Mouse (Mus musculus) right cerebral cortex, postnatal 36 days (tissue): ENCODE measurements around the gene Rpap1.
A peak's percentile ranks its signal among the peaks of the same experiment; 100 is the strongest.

ENCODE experiments used
- DNase-seq, 2 experiments: peaks; one replicate each; pipeline ENCODE4 v3.0.0; 2022; ENCODE audit warnings: low spot score in 2 of 2, mixed read lengths in 1 of 2

Gene Rpap1

DNA sequence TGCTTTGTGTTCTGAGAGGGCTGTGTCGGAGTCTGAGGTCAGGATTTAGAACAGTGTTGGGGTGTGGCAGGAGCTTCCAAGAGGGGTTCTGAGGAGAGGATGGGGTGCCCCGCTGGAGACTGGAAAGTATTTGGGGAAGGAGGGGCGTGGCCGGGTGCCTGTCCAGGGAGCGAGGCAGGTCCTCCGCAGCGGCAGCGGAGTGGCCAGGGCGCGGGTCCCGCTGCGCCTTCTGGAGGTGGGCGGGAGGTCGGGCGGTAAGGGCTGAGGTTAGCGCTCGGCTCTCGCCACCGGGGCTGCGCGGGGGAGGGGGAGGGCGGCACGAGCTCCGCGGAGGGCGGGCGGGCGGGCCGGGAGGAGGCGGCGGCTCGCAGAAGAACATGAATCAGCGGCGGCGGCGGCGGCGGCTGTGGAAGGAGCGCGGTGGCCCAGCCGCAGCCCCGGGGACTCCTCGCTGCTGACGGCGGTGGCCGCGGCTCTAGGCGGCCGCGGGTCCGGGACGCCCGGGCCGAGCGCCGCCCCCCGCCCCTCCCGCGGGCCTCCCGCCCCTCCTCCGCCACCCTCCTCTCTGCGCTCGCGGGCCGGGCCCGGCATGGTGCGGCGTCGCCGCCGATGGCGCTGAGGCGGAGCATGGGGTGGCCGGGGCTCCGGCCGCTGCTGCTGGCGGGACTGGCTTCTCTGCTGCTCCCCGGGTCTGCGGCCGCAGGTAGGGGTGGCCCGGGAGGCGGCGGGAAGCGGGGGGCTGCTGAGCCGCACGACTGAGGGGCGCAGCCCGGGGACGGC is 12.0 kb upstream of the Rpap1 start:
- no peak for DNase-seq

DNA sequence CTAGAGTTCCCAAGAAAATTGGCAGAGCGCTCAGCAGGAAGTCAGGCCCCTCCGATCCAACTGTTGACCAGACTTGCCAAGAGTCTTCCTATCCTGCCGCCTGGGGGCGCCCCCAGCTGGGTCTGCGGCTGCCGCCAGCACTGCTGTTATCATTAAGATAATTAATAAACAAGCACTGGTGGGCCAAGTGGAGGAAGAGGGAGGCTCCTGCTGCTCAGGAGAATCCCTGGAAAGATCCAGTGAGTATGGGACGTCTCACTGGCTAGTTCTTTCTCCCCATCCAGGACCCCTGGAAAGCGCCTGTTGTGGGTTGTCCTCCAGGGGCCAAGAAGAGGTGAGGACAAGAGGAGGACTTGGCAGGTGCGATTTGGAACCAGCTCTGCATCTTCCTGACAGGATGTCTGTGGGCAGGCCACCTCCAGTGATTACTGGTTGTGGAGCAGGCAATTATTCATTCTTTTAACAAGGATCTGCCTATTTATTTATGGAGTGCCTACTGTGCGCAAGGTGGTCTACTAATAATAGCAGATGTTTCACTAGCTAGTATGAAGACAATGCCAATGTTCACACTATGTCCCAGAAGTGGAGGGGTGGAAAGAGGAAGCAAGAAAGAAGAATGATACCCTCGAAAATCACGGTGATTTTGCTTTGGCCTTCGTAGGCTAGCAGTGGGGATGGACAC is 11.1 kb upstream of the Rpap1 start:
- DNase-seq = no peak

DNA sequence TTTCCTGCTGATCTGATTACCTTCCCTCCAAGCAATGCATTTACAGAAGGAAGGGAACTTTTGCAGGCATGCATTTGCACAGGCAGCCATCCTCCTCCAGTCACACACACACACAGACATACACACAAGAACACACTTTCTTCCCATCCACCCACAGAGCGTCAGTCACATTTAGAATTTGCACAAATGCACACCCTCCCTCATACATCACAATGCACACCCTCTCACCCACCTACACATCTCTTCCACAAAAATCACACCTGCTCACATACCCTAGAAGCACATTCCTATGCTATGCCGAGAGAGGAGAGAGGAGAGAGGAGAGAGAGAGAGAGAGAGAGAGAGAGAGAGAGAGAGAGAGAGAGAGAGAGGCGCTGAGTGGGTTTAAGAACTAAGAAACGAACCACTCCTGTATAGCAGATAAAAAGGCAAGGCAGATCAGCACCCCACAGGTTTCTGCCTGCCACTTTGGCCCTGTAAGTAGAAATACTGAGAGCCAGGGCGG is 10.0 kb upstream of the Rpap1 start, which contains the start of gene Tyro3:
TSS of gene Tyro3 (plus strand) at position 455 of the 505 bp plus-strand sequence.
- peak in 1 of 2 experiments; percentile 77 for DNase-seq

DNA sequence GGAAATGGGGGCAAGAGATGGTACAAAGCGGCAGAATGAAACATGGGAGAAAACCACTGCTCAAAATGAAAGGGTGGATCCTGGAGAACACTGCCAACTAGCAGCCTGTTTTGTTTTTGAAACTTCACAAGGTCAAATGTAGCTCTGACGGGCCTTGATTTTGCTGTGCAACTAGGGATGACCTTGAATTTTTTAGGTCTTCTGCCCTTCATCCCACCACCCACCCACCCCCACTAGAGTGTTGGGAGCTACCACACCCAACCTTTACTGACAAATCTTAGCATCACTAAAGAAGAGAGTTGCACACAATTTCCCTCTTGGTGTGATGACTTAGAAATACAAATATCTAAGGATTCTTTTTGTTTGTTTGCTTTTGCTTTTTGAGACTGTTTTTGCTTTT is 2.7 kb upstream of the Rpap1 start:
- no peak for DNase-seq

DNA sequence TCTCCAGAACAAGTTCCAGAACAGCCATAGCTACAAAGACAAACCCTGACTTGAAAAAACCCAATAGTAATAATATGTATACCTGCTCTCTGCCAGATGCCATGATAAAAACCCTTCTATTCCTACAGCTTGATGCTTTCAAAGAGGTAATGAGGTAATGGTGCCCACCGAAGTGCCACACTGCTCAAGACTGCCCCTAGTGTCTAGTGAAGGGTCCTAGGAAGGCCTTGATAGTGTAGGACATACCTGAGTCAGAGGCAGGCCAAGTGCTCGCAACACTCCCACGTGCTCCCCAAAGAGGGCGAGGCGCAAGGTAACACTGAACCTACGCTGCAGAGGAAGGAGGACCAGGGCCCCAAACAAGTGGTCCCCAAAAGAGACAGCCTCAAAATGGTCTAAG is 20.1 kb downstream of the Rpap1 start:
- DNase-seq = no peak

DNA sequence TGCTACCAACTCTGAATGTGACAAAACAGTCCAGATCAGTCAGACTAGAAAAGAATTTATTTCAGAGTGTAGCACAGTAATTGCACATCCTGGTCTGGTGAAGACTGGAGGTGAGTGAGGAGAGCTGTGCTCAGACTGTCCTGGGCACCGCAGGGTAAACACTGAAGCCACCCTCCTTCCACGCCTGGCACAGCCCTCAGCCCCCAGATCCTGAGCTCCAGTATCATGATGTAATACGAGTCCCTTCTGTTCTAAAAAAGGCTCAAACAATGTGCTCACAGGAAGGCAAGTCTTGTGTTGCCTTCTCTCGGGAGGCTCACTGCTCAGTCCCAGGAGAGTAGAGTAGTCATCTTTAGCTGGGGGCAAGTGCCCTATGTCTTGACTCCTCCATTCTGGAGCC is 23.4 kb downstream of the Rpap1 start:
- DNase-seq = no peak

DNA sequence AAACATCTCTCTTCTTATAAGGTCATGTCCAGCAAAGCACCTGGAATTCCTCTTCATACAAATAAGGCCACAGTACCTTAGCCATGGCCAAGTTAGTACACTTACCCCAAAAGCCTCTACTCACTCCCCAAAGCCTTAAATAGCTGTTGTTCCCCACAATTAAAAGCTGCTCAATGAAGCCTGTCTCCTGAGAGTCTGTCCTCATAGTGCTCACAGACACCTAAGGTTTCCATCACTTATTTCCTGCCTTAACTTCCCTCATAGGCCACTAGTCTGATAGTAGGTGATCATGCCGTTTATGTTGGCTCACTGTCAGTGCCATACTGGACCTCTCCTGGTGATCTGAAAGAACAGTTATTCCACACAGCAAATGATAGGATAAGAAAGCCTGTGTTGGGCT is 25.1 kb downstream of the Rpap1 start:
- no peak for DNase-seq

DNA sequence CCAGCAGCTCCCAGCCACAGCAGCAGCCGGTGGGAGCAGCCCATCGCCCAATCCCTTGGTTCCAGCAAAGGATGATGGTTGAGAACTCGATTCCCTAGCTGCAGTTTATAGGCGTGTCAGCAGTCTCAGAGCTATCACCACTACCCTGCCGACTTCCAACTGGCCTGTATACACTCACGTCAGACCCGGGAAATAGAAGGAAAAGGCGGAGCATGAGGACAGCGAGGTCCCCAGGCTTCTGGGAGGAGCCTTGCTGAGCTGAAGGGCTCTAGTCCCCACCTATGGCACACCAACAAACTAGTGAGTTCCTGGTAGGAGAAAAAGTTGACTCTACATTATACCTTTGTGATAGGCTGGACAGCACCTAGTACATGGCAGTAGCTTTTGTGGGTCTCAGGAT is 27.1 kb downstream of the Rpap1 start, which contains the start of gene Ltk:
TSS of gene Ltk (minus strand) at position 181 of the 400 bp plus-strand sequence.
- DNase-seq = no peak

DNA sequence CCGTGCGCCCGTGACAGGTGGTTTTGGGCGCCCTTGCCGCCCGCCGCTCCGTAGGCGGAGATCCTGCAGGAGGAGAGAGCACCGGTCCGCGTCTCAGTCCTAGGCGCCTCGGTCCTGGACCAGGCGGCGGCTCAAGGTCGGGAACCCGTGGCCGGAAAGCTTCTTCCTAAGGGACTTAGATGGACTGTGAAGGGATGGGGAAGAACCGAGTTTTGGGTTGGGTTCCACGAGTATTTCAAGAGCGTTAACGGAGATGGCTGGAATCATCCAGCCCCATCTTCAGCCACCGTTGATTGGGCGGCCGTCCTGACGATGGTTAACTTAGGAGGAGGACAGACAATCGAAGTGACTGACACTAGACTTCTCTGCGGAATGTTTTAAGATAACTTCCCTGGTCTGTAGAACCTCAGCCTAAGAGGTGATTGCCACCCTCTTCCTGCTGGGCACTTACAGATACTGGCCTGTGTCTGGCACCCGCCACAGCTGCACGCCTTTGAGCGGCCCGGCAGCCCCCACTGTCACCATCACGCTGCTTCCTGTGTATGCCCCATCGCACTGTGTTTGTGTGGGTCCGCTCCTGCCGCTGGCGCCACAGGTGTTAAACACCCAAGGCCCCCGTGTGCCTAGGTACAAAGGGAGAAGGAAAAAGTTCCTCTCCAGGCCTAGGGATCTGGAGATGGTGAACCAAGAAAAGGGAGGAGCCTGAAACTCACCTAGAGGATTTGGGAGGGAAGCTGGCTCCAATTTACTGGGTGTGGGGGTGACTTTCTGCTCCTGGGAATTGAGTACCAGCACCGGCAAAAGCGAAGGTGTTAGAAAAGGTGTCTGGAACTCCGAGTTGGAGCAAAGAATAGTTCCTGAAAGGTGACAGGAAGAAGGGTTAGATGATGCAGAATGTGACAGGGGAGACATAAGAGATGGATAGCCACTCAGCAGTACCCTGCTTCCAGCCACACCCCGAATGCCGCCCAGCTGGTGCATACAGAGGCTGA is 28.2 kb downstream of the Rpap1 start:
- DNase-seq = no peak

DNA sequence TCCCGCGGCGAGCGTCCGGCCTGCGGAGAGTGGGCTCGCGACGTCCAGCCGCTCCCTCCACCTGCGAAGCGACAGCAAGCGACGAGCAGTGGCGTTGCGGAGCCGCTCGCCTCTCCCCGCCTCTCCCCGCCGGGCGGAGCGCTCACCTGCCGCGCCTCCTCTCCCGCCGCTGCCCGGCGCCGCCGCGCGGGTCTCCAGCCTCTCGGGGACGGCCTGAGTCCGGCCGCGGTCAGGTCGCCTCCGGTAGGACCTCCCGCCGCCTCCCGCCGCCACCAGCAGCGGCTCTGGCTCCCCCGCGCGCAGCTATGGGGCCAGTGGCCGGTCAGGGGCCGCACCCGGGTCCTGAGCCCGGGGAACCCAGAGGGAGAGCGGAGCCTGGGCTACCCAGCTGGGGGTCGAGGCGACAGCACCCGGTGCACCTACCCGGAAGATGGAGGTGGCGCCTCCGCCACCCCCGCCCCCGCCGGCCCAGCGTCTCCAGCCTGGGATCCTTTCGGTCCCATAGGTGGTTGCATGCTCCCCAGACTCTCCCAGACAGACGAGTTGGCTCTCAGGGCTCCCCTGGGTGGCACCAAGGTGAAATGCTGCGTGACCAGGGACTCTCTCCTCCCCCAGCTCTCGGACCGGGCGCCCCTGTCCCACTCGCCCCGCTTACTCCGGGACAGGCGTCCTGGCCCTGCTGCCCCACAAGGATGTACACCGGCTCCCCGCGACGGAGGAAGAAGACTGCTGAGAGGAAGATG is 29.1 kb downstream of the Rpap1 start:
- no peak for DNase-seq

DNA sequence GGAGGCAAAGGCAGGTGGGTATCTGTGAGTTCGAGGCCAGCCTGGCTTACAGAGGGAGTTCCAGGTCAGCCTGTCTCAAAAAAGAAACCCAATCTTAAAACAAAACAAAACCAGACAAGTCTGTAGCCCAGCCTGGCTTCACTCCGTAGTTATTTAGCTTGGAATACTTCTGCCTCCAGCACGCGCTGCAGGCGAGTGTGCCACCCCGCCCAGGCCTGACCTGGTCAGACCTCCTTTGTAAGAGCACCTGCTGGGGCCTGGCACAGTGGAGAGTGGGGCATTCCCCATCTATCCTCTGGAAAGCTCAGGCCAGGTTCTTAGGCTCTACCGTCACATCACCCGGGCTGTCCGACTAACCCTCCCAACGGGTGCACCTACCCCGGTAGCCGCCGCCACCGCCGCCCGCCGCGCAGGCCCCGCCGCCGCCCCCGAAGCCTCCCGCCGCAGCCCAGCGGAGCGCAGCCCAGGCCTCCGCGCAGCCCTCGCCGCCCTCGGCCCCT is 29.7 kb downstream of the Rpap1 start:
- no peak for DNase-seq

DNA sequence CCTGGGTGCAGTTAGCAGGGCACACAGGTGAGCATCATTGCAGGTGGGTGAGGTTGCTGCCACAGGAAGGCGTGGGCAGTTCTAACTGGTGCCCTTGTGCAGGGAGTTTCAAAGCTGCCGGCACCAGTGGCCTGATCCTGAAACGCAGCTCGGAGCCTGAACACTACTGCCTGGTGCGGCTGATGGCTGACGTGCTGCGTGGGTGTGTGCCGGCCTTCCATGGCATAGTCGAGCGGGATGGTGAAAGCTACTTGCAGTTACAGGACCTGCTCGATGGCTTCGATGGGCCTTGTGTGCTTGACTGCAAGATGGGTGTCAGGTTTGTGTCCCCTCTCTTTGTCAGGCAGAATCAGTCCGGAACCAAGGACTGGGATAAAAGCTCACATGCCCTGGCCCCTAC is 38.1 kb downstream of the Rpap1 start:
- no peak for DNase-seq

DNA sequence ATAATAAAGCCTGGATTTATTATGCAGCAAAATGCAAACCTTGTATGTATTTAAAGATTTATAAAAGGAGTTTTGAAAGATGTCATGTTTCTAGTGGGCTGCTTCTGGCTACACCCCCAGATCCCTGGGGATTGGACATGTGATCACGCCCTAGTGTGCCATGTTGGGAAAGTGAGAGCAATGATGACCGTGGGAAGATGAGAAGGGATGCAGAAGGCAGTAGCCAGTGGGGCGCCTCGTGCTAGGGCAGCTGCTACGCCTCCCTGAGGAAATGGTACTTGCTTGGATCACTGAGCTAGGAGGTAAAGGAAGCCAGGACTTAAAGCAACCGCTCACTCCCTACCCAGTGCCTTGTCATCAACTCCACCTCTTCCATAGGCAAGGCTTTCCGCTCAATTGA is 39.8 kb downstream of the Rpap1 start:
- peak; percentile 76 to 88 for DNase-seq

DNA sequence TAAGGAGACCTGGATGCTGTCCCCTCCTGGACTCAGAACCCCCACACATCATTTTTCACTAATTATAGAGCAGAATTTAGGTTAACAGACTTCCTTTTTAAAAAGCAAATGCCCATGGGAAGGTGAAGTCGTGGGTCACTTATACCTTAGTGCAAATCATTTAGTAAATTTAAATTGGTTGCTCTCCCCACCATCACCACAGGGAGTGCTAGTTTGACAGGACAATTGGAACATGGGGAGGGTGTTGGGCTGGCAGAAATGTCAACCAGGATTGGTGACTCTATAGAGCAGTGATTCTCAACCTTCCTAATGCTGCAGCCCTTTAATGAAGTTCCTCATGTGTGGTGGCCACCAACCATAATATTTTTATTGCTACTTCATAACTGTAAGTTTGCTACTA is 42.1 kb downstream of the Rpap1 start:
- no peak for DNase-seq

DNA sequence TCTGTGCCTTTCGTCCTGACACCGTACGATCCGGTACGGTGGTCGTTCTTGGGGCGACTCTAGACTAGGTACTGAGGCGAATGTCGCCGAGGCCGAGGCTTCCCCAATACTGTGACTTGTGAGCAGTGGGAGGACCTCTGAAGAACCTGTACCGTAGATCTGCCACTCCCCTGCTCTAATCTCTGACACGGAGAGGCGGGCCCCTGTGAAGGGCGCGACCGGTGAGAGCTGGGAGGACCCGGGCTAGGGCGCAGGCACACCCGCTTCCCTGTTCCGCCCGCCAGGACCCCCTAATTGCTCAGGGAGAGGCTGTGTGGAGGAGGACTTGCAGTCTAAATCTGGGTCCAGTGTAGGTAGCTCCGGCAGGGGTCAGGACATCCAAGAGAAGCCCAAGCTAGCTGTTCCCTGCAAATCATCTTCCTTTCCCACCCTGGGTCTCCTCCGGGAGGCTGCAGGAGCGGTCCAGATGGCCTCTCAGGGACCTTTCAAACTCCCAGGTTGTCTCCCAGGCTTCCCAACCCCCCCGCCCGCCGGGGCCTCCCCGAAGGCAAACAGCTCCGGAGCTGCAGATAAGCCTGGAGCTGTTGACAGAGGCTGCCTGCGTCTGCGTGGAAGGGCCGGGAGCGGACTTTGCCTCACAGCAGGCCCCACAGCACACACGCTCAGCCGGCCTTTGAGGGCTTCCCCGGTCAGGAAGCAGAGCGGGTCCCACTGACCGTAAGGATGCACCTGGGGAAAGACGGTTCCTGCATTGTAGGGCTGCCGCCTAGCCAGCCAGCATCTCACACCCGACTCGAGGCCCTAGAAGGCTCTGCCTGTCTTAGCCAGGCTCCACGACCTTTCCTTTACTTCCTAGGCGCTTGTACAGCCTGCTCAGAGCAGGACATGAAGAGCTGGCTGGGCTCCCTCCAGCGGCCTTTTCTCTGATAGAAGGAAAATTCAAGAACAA is 42.9 kb downstream of the Rpap1 start:
- DNase-seq = no peak

DNA sequence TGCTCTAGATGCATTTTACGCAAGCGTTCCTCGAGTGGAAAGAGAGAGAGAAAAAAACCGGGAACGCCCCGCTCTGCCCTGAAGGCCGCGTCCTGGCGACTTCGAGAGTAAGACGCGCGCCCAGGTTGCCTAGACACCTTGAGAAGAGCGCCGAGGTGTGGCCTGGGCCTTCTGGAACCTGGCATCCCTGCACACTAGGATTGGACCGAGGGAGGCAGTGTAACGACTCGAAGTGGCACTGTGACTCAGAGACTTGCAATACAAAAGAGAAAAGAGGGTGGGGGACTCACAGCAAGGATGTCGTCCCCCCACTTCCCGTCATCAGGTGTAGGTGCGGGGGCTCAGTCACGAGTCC is 43.6 kb downstream of the Rpap1 start:
- no peak for DNase-seq

DNA sequence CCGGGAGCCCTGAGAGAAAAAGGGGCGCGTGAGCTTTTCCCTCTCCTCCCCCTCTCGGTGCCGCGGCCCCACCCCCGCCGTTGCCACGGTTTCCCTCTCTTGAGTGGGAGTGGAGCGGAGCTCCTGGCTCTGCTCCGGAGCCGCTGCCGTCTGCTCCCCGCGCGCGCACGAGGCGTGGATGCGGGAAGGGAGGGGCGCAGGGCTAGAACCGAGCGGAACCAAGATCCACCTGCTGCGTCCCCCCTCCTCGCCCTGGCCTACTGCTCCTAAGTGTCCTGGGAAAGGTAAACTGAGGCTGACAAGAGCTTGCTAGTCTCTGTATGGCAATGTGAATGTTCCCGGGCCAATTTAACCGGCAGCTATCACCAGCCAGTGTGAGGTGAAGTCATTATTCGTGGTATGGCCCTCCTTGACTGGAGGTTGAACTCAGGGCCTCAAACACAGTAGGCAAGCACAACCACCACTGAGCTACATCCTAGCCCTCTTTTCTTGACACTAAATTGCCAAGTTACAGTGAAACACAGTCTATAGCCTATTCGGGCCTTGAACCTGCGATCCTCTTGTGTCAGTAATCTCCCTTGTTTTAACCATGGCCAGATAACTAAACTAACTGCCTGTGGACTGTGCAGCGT is 44.0 kb downstream of the Rpap1 start:
- peak; percentile 67 to 68 for DNase-seq

DNA sequence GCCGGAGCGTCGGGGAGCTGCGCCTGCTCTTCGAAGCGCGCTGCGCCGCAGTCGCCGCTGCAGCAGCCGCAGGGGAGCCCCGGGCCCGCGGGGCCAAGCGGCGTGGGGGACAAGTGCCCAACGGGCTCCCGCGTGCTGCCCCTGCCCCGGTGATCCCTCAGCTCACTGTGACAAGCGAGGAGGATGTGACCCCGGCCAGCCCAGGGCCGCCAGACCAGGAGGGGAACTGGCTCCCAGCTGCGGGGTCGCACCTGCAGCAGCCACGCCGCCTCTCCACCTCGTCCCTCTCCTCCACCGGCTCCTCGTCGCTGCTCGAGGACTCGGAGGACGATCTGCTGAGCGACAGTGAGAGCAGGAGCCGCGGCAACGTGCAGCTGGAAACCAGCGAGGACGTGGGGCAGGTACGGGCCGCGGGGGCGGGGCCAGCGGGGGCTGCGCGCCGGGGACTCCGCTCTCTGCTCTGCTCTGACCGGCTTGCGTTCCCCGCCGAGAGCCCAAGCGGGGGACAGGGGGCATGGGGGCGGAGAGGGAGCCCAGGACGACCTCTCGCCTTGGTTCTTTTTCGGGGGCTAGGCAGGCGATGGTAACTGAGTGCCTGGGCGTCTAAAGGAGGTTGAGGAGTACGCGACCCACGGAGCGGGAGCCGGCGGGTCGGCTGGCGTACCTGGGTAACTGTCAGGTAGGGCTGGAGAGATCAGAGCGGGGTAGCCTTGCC is 44.7 kb downstream of the Rpap1 start:
- DNase-seq = no peak
